Mouse (Mus musculus) MEL (cell line): Measurements from ENCODE around the gene Ly6g6d.

ENCODE experiments used
- CTCF ChIP-seq, 3 experiments: IDR thresholded peaks in 2 of 3; conservative IDR thresholded peaks in 1 of 3; 2 replicates each; pipeline ENCODE4 v1.5.1; 2011 to 2012; ENCODE audit warnings: low read length in 3 of 3, low read depth in 2 of 3, mild to moderate bottlenecking in 2 of 3, improper control_type of control experiment in 1 of 3, inconsistent platforms in 1 of 3, mixed read lengths in 1 of 3, moderate library complexity in 1 of 3; ENCODE audit not compliant: control insufficient read depth in 1 of 3, insufficient read depth in 1 of 3, poor library complexity in 1 of 3, severe bottlenecking in 1 of 3
- ELF1 ChIP-seq: IDR thresholded peaks from 2 replicates; pipeline ENCODE4 v1.6.1; 2014; ENCODE audit warnings: low read depth, mild to moderate bottlenecking, inconsistent platforms, low read length, improper control_type of control experiment, moderate library complexity
- MYB ChIP-seq: IDR thresholded peaks from 2 replicates; pipeline ENCODE4 v1.6.1; 2011; ENCODE audit warnings: mild to moderate bottlenecking, low read depth, low read length, improper control_type of control experiment
- POLR2A ChIP-seq, 2 experiments: IDR thresholded peaks; 2 replicates each; pipeline ENCODE4 v1.6.1; 2011 to 2012; ENCODE audit warnings: low read length in 2 of 2, mild to moderate bottlenecking in 2 of 2, control low read depth in 1 of 2, improper control_type of control experiment in 1 of 2, low read depth in 1 of 2, moderate library complexity in 1 of 2; ENCODE audit not compliant: control insufficient read depth in 1 of 2, insufficient read depth in 1 of 2, poor library complexity in 1 of 2
- SIN3A ChIP-seq: IDR thresholded peaks from 2 replicates; pipeline ENCODE4 v1.6.1; 2012; ENCODE audit warnings: low read length, improper control_type of control experiment, inconsistent platforms
- ZC3H11A ChIP-seq: IDR thresholded peaks from 2 replicates; pipeline ENCODE4 v1.6.1; 2012; ENCODE audit warnings: low read depth, mild to moderate bottlenecking, inconsistent platforms, low read length, improper control_type of control experiment

DNA sequence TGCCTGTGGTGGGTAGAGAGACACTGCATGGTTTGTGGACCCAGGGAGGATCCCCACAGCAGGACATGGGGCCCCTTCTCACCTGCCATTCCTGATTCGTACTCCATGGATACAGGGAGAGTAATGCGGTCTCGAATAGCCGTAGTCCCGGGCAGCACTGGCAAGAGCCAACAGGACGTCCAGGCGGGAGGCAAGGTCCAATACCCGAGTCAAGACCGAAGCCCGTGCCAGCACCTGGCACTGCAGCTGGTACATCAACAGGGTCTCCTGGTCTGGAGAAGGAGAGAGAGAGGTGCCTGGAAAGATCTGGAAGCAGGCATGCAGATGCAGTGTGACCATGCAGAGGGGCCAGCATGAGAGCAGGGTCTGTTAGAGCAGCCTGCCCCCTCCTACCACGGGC is 46.6 kb downstream of the Ly6g6d start:
- TF ChIP-seq ELF1: no peak
- no peak for TF ChIP-seq CTCF (IDR thresholded peaks at IDR 0.05 in 2 of 3, conservative IDR thresholded peaks at IDR 0.05 in 1 of 3; ENCODE audit: control insufficient read depth in 1 of 3, insufficient read depth in 1 of 3, low read depth in 2 of 3, low read length in 3 of 3, poor library complexity in 1 of 3, severe bottlenecking in 1 of 3)
- no peak for TF ChIP-seq ZC3H11A
- no peak for TF ChIP-seq POLR2A (IDR thresholded peaks at IDR 0.05; ENCODE audit: control insufficient read depth in 1 of 2, insufficient read depth in 1 of 2, low read depth in 1 of 2, low read length in 2 of 2, poor library complexity in 1 of 2)
- no peak for TF ChIP-seq SIN3A
- TF ChIP-seq MYB: no peak
